Mouse (Mus musculus) adrenal gland, postnatal 36 days (tissue): Measurements from ENCODE around the gene Man1a2. TPM values are rescaled to one million over a fixed set of nuclear protein-coding genes. Genes with fewer than 3 reads are reported as not detected.

Source experiments
- DNase-seq, 2 experiments: peaks; one replicate each; pipeline ENCODE4 v3.0.0; 2021; ENCODE audit warnings: mixed read lengths in 1 of 2
- total RNA-seq, 2 experiments: library from RNA; stranded (reverse); gene quantifications; 2 replicates each; pipeline ENCODE4 v1.2.3; 2021

The Man1a2 gene
- total RNA-seq, 2 experiments from 2014 or later, result 94.9 to 126 TPM

DNA sequence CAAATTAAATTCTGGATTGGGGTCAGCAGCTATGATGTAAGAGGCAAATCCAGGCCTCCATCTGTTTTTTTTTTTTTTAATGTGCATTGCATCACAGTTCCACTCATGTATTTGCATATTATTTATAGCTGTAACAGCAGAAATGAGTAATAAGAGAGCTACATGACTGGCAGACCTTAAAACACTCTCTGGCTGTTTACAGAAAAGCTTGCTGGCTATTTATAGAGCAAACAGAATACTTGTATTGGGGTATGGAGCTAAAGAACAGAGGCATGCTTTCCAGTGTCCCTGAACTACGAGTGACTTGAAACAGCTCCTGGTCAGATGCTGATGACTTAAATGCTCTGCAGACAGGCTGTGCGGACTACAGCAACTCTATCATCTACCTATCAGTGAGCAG is 121.7 kb downstream of the Man1a2 start:
- no peak for DNase-seq

DNA sequence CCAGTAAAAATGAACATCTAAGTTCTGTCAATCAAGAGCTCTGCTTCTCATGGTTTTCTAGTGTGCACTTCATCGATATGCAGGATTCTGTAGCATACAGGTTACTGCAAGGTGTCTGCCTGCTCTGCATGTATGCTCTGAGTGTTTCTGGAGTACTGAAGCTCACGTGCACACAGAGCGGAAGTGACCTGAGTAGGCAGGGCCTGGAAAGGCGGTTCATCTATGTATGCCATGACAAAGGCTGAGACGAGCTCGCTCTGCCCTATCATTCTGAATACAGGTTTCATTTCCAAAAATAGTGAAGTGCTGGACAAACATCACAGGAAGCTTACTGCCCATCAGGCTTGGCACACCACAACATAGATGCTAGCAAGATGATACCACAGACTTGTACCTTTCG is 122.8 kb downstream of the Man1a2 start:
- DNase-seq, result no peak

DNA sequence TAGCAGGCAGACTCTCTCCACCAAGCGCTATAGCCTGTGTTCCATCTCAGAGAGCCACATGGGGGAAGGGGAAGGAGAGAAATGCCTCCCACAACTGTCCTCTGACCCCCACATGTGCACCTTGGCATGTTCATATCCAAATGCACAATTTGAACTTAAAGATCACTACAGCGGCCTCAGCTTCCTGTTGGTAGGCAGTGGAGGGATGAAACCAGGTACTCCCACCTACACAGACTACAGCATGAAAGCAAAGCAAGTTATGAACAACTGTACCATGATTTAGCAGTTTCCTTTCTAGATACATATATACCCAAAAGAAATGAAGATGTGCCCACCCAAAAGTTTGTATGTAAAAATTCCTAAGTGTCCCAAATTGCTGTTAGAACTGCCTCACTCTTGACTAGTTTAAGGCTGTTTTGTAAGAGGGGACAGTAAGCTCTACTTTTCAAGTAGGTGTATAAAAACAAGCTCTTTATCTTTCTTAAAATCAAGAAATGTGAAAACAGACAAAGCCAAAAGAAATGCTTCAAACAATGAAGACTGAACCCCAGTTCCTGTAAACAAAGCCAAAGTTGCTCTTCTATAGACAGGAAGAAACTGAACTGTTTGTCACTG is 123.6 kb downstream of the Man1a2 start:
- no peak for DNase-seq

GRCm38 (mm10) chr3:100559431-100559830 is 125.9 kb downstream of the Man1a2 start:
- no peak for DNase-seq

- no peak for DNase-seq
Observed at GRCm38 (mm10) chr3:100558211-100558708, 127.0 kb downstream of the Man1a2 start.

DNA sequence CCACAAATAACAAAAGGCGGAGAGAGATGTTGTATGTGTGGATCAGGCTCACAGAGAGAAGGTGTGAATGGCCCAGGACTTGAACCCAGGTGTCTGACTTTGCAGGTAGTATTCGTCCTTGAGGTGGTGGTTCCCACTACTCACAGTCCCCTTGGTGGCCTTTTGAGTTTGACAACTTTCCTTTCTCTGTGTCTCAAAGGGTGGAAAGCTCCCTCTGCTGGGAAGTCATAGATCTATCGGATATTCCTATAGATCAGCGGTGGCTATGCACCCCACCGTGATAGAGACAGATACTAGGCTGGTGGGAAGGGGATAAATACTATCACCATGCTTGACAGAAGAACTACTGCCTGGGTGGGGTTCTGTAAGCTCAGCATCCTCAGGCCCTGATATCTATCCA is 130.5 kb downstream of the Man1a2 start:
- no peak for DNase-seq

DNA sequence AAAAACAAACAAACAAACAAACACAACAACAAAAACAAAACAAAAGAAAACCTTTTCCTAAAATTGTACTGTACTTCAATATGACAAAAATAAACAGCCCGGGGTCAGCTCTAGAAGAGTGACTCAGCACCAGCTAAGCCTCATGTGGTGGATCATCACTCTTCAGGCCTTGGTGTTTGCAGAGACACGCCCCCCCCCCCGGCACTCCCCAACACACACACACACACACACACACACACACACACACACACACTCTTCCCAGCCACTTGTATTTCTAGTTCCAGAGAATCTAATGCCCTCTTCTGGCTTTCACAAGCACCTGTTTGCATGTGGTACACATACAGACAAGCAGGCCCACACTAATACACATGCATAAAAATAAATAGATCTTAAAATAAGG is 133.1 kb downstream of the Man1a2 start:
- no peak for DNase-seq

DNA sequence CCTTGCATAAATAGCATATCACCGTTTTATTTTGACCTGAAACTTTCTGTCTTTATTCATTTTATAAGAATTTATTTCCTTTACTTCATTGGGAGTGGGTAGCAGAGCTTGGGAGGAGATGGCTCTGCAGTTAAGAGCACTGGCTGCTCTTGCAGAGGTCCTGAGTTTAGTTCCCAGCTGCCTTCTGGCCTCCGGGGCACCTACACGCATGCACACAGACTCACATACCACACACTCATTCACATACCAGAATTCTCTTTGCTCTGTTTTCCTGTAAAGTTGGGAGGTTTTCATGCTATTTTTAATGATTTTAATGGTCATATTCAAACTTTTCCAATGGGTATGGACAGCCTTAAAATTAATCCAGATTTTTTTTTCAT is 137.4 kb downstream of the Man1a2 start:
- DNase-seq, result no peak

DNA sequence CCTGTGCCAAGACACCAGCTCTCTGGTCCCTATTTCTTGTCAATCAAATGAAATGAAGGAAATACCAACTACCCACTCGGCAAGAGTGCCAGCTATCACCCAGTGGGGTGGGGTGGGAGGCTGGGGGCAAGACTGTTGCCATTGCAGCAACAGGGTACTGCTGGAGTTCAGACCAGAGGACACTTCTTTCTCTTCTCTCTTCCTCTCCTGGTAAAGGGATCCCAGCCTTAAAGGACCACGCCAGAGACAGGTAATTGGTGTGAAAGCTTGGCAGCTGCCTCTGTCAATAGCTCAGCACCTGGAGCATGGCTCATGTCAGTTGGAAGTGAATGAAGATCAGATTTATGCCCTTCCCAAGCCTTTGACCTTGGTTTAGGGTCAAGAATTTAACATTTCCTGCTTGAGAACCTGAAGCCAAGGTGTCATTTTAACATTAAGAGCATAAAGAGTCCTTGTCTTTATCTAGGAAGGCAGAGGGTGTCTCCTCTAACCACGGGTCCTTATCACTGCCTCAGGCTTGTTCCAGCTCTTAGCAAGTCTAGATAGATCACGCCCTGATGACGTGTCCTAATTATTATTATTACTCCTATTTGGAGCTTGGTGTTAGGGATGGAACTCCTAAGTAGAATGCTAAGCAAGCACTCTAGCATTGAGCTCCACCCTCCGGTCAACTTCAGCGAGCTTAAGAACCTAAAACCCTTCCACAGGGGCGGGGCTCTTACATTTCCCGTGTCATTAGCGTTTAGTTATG is 138.0 kb downstream of the Man1a2 start:
- no peak for DNase-seq

GRCm38 (mm10) chr3:100536686-100537085 is 148.6 kb downstream of the Man1a2 start:
- DNase-seq, result no peak

GRCm38 (mm10) chr3:100535902-100536301 is 149.4 kb downstream of the Man1a2 start:
- no peak for DNase-seq

DNA sequence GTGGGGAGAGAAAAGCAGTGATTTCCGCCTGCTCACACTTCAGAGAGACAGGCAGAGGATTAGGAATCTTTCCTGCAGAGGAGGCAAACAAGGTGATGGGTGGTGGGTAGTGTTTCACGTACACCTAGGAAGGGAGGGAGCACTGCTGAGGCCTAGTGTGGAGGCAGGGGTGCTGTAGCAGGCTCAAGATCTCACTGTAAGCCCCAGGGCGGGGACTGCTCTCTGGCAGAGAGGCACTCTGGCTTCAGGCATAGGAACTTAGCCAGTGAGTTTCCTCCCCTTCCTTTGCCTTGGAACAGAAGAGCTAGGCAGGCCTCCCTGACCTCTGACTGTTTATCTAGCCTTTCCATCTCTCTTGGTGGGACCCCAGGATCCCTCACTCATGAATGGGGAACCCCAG is 150.0 kb downstream of the Man1a2 start:
- DNase-seq, result no peak

- DNase-seq, result no peak
Observed at GRCm38 (mm10) chr3:100534394-100534793, 150.9 kb downstream of the Man1a2 start.

- no peak for DNase-seq
Observed at GRCm38 (mm10) chr3:100533429-100533828, 151.9 kb downstream of the Man1a2 start.

DNA sequence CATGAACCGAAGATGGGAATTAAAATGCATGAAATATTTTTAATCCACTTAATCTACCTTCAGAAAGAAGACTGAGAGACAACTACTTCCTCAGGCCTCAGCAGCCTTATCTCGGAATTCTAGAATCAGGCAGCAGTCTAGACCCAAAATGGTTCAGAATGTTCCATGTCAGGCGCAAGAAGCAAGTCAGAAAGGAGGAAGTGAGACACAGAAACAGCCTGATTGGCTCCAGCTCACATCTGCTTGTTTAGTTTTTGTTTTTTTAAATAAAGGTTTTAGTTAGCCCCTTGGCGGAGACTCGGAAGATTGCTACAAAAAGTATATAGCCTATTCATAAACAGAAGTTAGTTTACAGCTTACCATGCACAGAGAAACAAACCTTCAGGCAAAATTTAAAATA is 154.4 kb downstream of the Man1a2 start:
- no peak for DNase-seq

GRCm38 (mm10) chr3:100530244-100530788 is 155.0 kb downstream of the Man1a2 start:
- DNase-seq, result no peak

DNA sequence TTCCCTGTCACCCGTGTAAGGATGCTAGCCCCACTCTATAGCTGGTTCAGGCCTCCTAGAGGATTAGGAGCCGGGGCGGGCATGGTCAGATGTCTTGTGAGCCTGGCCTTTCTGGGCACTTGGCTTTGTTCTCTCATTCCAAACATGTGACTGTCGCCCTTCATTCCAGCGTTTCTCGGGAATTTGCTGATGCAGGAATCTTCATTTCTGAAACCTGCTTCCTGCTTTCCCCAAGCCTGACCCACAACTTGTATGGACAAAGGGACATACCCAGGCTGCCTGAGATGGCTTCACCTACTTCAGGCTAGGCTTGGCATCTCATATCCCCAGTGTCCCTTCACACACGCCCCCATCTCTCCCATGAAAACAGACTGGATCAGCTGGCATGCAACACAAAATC is 162.6 kb downstream of the Man1a2 start:
- no peak for DNase-seq

DNA sequence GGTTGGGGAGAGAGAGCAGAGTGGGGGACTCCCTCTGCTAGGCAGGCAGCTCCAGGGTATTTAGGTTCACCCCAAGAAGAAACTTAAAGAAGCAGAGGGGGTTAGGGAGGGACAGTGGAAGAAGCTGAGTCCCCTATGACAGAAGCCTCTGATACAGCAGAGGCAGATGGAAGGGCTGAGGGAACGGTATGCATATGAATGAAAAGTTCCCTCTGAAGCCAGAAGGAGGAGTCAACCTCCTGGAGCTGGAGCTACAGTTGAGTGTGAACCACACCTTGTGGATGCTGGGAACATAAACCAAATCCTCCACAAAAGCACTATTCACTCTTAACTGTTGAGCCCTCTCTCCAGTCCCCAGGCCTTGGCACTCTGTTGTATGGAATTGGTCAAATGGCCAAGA is 163.7 kb downstream of the Man1a2 start:
- no peak for DNase-seq

- DNase-seq, result no peak
Observed at GRCm38 (mm10) chr3:100515754-100516141, 169.6 kb downstream of the Man1a2 start.

- no peak for DNase-seq
Observed at GRCm38 (mm10) chr3:100515093-100515753, 170.1 kb downstream of the Man1a2 start.
